Mouse (Mus musculus) C2C12 (cell line): ENCODE measurements around the gene Cdc37l1. TPM values are rescaled to one million over a fixed set of nuclear protein-coding genes. Genes with fewer than 3 reads are reported as not detected.
A peak's percentile ranks its signal among the peaks of the same experiment; 100 is the strongest.

Experiments used
- H3K27me3 ChIP-seq: one replicate; pipeline ENCODE4 v1.6.1; 2011; ENCODE audit not compliant: control insufficient read depth, insufficient read depth, insufficient read length
- H3K36me3 ChIP-seq: one replicate; pipeline ENCODE4 v1.6.1; 2011; ENCODE audit not compliant: control insufficient read depth, insufficient read depth
- H3K4me3 ChIP-seq: one replicate; pipeline ENCODE4 v1.5.1; 2011; ENCODE audit warnings: mild to moderate bottlenecking, control low read depth; ENCODE audit not compliant: poor library complexity, insufficient read depth, severe bottlenecking
- H3K79me2 ChIP-seq: one replicate; pipeline ENCODE4 v1.6.1; 2011; ENCODE audit not compliant: control insufficient read depth, insufficient read depth
- H3K79me3 ChIP-seq: one replicate; pipeline ENCODE4 v1.6.1; 2011; ENCODE audit warnings: low read depth, control low read depth
- H3ac ChIP-seq: one replicate; pipeline ENCODE3; 2011; ENCODE audit warnings: low read depth; ENCODE audit not compliant: control insufficient read depth, insufficient read length
- CEBPB ChIP-seq: IDR thresholded peaks from one replicate; pipeline ENCODE4 v1.6.1; 2011; ENCODE audit warnings: low read depth, mild to moderate bottlenecking, control low read depth, moderate library complexity
- CTCF ChIP-seq: IDR thresholded peaks from one replicate; pipeline ENCODE4 v1.5.1; 2011; ENCODE audit not compliant: control insufficient read depth, insufficient read depth, insufficient read length
- FOSL1 ChIP-seq: IDR thresholded peaks from one replicate; pipeline ENCODE4 v1.8.0; 2011; ENCODE audit warnings: mild to moderate bottlenecking, low read length; ENCODE audit not compliant: poor library complexity, insufficient read depth, severe bottlenecking
- MAX ChIP-seq: IDR thresholded peaks from one replicate; pipeline ENCODE4 v1.6.1; 2011; ENCODE audit warnings: mild to moderate bottlenecking, control low read depth
- MYOD1 ChIP-seq: IDR thresholded peaks from one replicate; pipeline ENCODE4 v1.6.1; 2011; ENCODE audit warnings: low read depth; ENCODE audit not compliant: control insufficient read depth, insufficient read length
- MYOG ChIP-seq: IDR thresholded peaks from one replicate; pipeline ENCODE4 v1.6.1; 2011; ENCODE audit not compliant: control insufficient read depth, insufficient read length; ENCODE audit errors: extremely low read depth
- USF1 ChIP-seq: IDR thresholded peaks from one replicate; pipeline ENCODE4 v1.6.1; 2011; ENCODE audit warnings: low read depth, mild to moderate bottlenecking, control low read depth, moderate library complexity
- long read RNA-seq, 2 experiments: library from polyadenylated mRNA; unstranded; transcript quantifications; one replicate each; pipeline ENCODE4 v2.0.0; 2019 to 2020
- polyA plus RNA-seq: library from polyadenylated mRNA; unstranded; fragments of >200 nt; fragmentation: generic; extraction: Trizol; gene quantifications from one replicate; pipeline ENCODE4 v1.2.1, GENCODE M21; 2012; ENCODE audit warnings: missing spikeins

The Cdc37l1 gene
- polyA plus RNA-seq = 6.4 TPM
- long read RNA-seq, experiment 1, full-length matches to known transcripts = 10 of 20 reads
- long read RNA-seq, experiment 1, partial matches to known transcripts = 4 of 20 reads
- long read RNA-seq, experiment 1, other reads (novel, unspliced or antisense) = 6 of 20 reads
- long read RNA-seq, experiment 2, full-length matches to known transcripts = 86 of 113 reads
- long read RNA-seq, experiment 2, partial matches to known transcripts = 2 of 113 reads
- long read RNA-seq, experiment 2, other reads (novel, unspliced or antisense) = 25 of 113 reads

GRCm38 (mm10) chr19:28990194-28990589 is at the start of gene Cdc37l1:
TSS of gene Cdc37l1 (plus strand) at chr19:28990352.
- Histone ChIP-seq H3ac (peak within 1 kb of the TSS; percentile 94), H3K4me3 (peak within 1 kb of the TSS; percentile 95), H3K79me2 (peaks cover 50% of the 10 kb centered on the region), H3K27me3 (peaks cover 5% of the 10 kb centered on the region), H3K36me3 (peaks cover 25% of the 10 kb centered on the region), H3K79me3 (peaks cover 34% of the 10 kb centered on the region)
- TF ChIP-seq USF1 = peak; percentile 19
- TF ChIP-seq CEBPB = no peak
- TF ChIP-seq FOSL1 = no peak
- peak; percentile 21 for TF ChIP-seq MAX

GRCm38 (mm10) chr19:28941271-28941670 is 48.9 kb upstream of the Cdc37l1 start:
- no peaks in the 10 kb centered on the region for H3K79me3 ChIP-seq
- no peak overlapping the region for H3K4me3 ChIP-seq
- H3K36me3 ChIP-seq = no peaks in the 10 kb centered on the region
- H3K79me2 ChIP-seq = no peaks in the 10 kb centered on the region
- no peak overlapping the region for H3ac ChIP-seq
- TF ChIP-seq CEBPB (no peak), MYOD1 (no peak), USF1 (no peak), MAX (no peak), FOSL1 (no peak), MYOG (no peak), CTCF (no peak)
- H3K27me3 ChIP-seq = peaks cover 23% of the 10 kb centered on the region

GRCm38 (mm10) chr19:28946782-28947181 is 43.4 kb upstream of the Cdc37l1 start:
- Histone ChIP-seq H3K36me3 (no peaks in the 10 kb centered on the region), H3K27me3 (peaks cover 6% of the 10 kb centered on the region), H3K79me2 (no peaks in the 10 kb centered on the region), H3ac (no peak overlapping the region), H3K79me3 (no peaks in the 10 kb centered on the region), H3K4me3 (no peak overlapping the region)
- TF ChIP-seq MAX (no peak), MYOD1 (peak; percentile 54)

- no peak overlapping the region for H3ac ChIP-seq
- H3K79me2 ChIP-seq = no peaks in the 10 kb centered on the region
- peaks cover 6% of the 10 kb centered on the region for H3K27me3 ChIP-seq
- H3K4me3 ChIP-seq = no peak overlapping the region
- TF ChIP-seq CEBPB = no peak
- no peak for TF ChIP-seq CTCF
- no peak for TF ChIP-seq USF1
- no peak for TF ChIP-seq MYOG
- TF ChIP-seq MAX = no peak
- TF ChIP-seq FOSL1 = no peak
- TF ChIP-seq MYOD1 = no peak
- no peaks in the 10 kb centered on the region for H3K79me3 ChIP-seq
- no peaks in the 10 kb centered on the region for H3K36me3 ChIP-seq
Measured at GRCm38 (mm10) chr19:28947311-28947710, 42.8 kb upstream of the Cdc37l1 start.

- no peak overlapping the region for H3K4me3 ChIP-seq
- H3K79me2 ChIP-seq = no peaks in the 10 kb centered on the region
- no peaks in the 10 kb centered on the region for H3K79me3 ChIP-seq
- no peaks in the 10 kb centered on the region for H3K36me3 ChIP-seq
- peaks cover 10% of the 10 kb centered on the region for H3K27me3 ChIP-seq
- H3ac ChIP-seq = no peak overlapping the region
- no peak for TF ChIP-seq MYOG
- TF ChIP-seq MAX = no peak
- TF ChIP-seq MYOD1 = no peak
- no peak for TF ChIP-seq CTCF
- no peak for TF ChIP-seq FOSL1
- TF ChIP-seq CEBPB = no peak
- no peak for TF ChIP-seq USF1
Measured at GRCm38 (mm10) chr19:28951251-28951650, 38.9 kb upstream of the Cdc37l1 start.

- no peaks in the 10 kb centered on the region for H3K79me3 ChIP-seq
- H3K27me3 ChIP-seq = no peaks in the 10 kb centered on the region
- H3K4me3 ChIP-seq = no peak overlapping the region
- no peaks in the 10 kb centered on the region for H3K79me2 ChIP-seq
- no peak overlapping the region for H3ac ChIP-seq
- TF ChIP-seq MAX (no peak), MYOG (no peak), FOSL1 (no peak), USF1 (no peak), CTCF (no peak), CEBPB (no peak)
- no peaks in the 10 kb centered on the region for H3K36me3 ChIP-seq
Measured at GRCm38 (mm10) chr19:28963113-28963512, 27.0 kb upstream of the Cdc37l1 start.
